Mouse (Mus musculus) embryonic facial prominence, embryonic 13.5 days (tissue): ENCODE results near the gene Tns3. TPM values are rescaled to one million over a fixed set of nuclear protein-coding genes. Genes with fewer than 3 reads are reported as not detected.

Source experiments
- ATAC-seq: fragments of 200-750 bp; cut with Nextera tagmentation; 2 replicates; pipeline ENCODE4 v1.8.0; 2017; ENCODE audit warnings: low read depth; ENCODE audit not compliant: insufficient number of reproducible peaks, insufficient read depth, low FRiP score, low TSS enrichment
- H3K27ac ChIP-seq: fragments of 300-500 bp; sonication (generic); 2 replicates; pipeline ENCODE4 v1.5.1; 2015; ENCODE audit warnings: moderate library complexity, mild to moderate bottlenecking, inconsistent platforms
- H3K27me3 ChIP-seq: fragments of 300-500 bp; sonication (generic); 2 replicates; pipeline ENCODE4 v1.6.1; 2015; ENCODE audit warnings: mild to moderate bottlenecking, inconsistent platforms
- H3K36me3 ChIP-seq: fragments of 300-500 bp; sonication (generic); 2 replicates; pipeline ENCODE4 v1.6.1; 2015; ENCODE audit warnings: mild to moderate bottlenecking, inconsistent platforms
- H3K4me1 ChIP-seq: fragments of 300-500 bp; sonication (generic); 2 replicates; pipeline ENCODE4 v1.6.1; 2015; ENCODE audit warnings: inconsistent platforms
- H3K4me2 ChIP-seq: fragments of 300-500 bp; sonication (generic); 2 replicates; pipeline ENCODE4 v1.6.1; 2015; ENCODE audit warnings: moderate library complexity, mild to moderate bottlenecking, inconsistent platforms
- H3K4me3 ChIP-seq: fragments of 300-500 bp; sonication (generic); 2 replicates; pipeline ENCODE4 v1.5.1; 2015; ENCODE audit warnings: mild to moderate bottlenecking, inconsistent platforms
- H3K9ac ChIP-seq: fragments of 300-500 bp; sonication (generic); 2 replicates; pipeline ENCODE4 v1.6.1; 2015; ENCODE audit warnings: mild to moderate bottlenecking, inconsistent platforms
- H3K9me3 ChIP-seq: fragments of 300-500 bp; sonication (generic); 2 replicates; pipeline ENCODE4 v1.6.1; 2016; ENCODE audit warnings: inconsistent platforms
- WGBS: fragments of 180-500 bp; shearing (Covaris S2); methylation state at CpG from one replicate; pipeline ENCODE4 v1.1.7; 2015; ENCODE audit warnings: mixed read lengths; 5-methylcytosine and 5-hydroxymethylcytosine counted together
- polyA plus RNA-seq: library from polyadenylated mRNA; unstranded; fragments of >200 nt; fragmentation: Nextera tagmentation; extraction: Ambion mirVana; gene quantifications from 2 replicates; pipeline ENCODE4 v1.2.1, GENCODE M21; 2015

Gene Tns3
- polyA plus RNA-seq, 1 experiment from 2014 or later, result 35.0 TPM

GRCm38 (mm10) chr11:8586374-8586773 is 78.0 kb downstream of the Tns3 start:
- H3K4me3 ChIP-seq, result no peak overlapping the region
- peaks cover 46% of the 10 kb centered on the region for H3K4me1 ChIP-seq
- H3K9ac ChIP-seq, result no peak overlapping the region
- WGBS, result 65% methylated on average over 2 of the region's 2 CpGs
- no peak overlapping the region for H3K4me2 ChIP-seq
- H3K27ac ChIP-seq, result no peak overlapping the region
- ATAC-seq, result no peak
- H3K36me3 ChIP-seq, result peaks cover 34% of the 10 kb centered on the region
- H3K9me3 ChIP-seq, result no peaks in the 10 kb centered on the region
- H3K27me3 ChIP-seq, result no peaks in the 10 kb centered on the region

- peaks cover 29% of the 10 kb centered on the region for H3K36me3 ChIP-seq
- WGBS, result 88% methylated on average over 3 of the region's 3 CpGs
- no peaks in the 10 kb centered on the region for H3K27me3 ChIP-seq
- no peak overlapping the region for H3K4me3 ChIP-seq
- H3K4me2 ChIP-seq, result no peak overlapping the region
- no peak for ATAC-seq
- peaks cover 46% of the 10 kb centered on the region for H3K4me1 ChIP-seq
- no peak overlapping the region for H3K27ac ChIP-seq
- H3K9me3 ChIP-seq, result no peaks in the 10 kb centered on the region
- H3K9ac ChIP-seq, result no peak overlapping the region
These were observed 78.6 kb downstream of the Tns3 start for GRCm38 (mm10) chr11:8585686-8586085.

- ATAC-seq, result no peak
- Histone ChIP-seq H3K4me3 (no peak overlapping the region), H3K4me1 (peaks cover 48% of the 10 kb centered on the region), H3K9me3 (no peaks in the 10 kb centered on the region), H3K9ac (no peak overlapping the region), H3K4me2 (no peak overlapping the region), H3K36me3 (peaks cover 24% of the 10 kb centered on the region), H3K27ac (no peak overlapping the region; the same call in 1 of the 2 replicates), H3K27me3 (no peaks in the 10 kb centered on the region)
- WGBS, result 16% methylated on average over 1 of the region's 1 CpGs
These were observed 79.4 kb downstream of the Tns3 start for GRCm38 (mm10) chr11:8584925-8585324.

- H3K27ac ChIP-seq, result no peak overlapping the region; the same call in 1 of the 2 replicates
- H3K4me3 ChIP-seq, result no peak overlapping the region
- WGBS, result 59% methylated on average over 2 of the region's 2 CpGs
- no peak overlapping the region for H3K4me2 ChIP-seq
- H3K9me3 ChIP-seq, result no peaks in the 10 kb centered on the region
- H3K4me1 ChIP-seq, result peaks cover 49% of the 10 kb centered on the region
- ATAC-seq, result no peak
- H3K9ac ChIP-seq, result no peak overlapping the region
- no peaks in the 10 kb centered on the region for H3K27me3 ChIP-seq
- peaks cover 26% of the 10 kb centered on the region for H3K36me3 ChIP-seq
These were observed 80.0 kb downstream of the Tns3 start for GRCm38 (mm10) chr11:8584307-8584706.

- H3K27me3 ChIP-seq, result no peaks in the 10 kb centered on the region
- peaks cover 50% of the 10 kb centered on the region for H3K4me1 ChIP-seq
- H3K9ac ChIP-seq, result no peak overlapping the region
- H3K9me3 ChIP-seq, result no peaks in the 10 kb centered on the region
- no peak overlapping the region for H3K4me2 ChIP-seq
- H3K27ac ChIP-seq, result no peak overlapping the region
- no peak for ATAC-seq
- H3K36me3 ChIP-seq, result peaks cover 22% of the 10 kb centered on the region
- 76% methylated on average over 3 of the region's 3 CpGs for WGBS
- H3K4me3 ChIP-seq, result no peak overlapping the region
These were observed 81.2 kb downstream of the Tns3 start for GRCm38 (mm10) chr11:8583137-8583536.

- no peak overlapping the region for H3K4me3 ChIP-seq
- 85% methylated on average over 10 of the region's 10 CpGs for WGBS
- no peak overlapping the region for H3K27ac ChIP-seq
- no peak overlapping the region for H3K9ac ChIP-seq
- H3K9me3 ChIP-seq, result no peaks in the 10 kb centered on the region
- no peak overlapping the region for H3K4me2 ChIP-seq
- H3K27me3 ChIP-seq, result no peaks in the 10 kb centered on the region
- H3K36me3 ChIP-seq, result peaks cover 28% of the 10 kb centered on the region
- peaks cover 45% of the 10 kb centered on the region for H3K4me1 ChIP-seq
- ATAC-seq, result no peak
These were observed 82.0 kb downstream of the Tns3 start for GRCm38 (mm10) chr11:8582101-8582920.

GRCm38 (mm10) chr11:8579789-8580188 is 84.5 kb downstream of the Tns3 start:
- H3K9me3 ChIP-seq, result no peaks in the 10 kb centered on the region
- no peak for ATAC-seq
- H3K27me3 ChIP-seq, result no peaks in the 10 kb centered on the region
- H3K27ac ChIP-seq, result no peak overlapping the region
- no peak overlapping the region for H3K9ac ChIP-seq
- WGBS, result 87% methylated on average over 5 of the region's 5 CpGs
- H3K4me3 ChIP-seq, result no peak overlapping the region
- no peak overlapping the region for H3K4me2 ChIP-seq
- H3K4me1 ChIP-seq, result peaks cover 35% of the 10 kb centered on the region
- H3K36me3 ChIP-seq, result peaks cover 50% of the 10 kb centered on the region

- H3K4me1 ChIP-seq, result peaks cover 44% of the 10 kb centered on the region
- ATAC-seq, result no peak
- H3K9ac ChIP-seq, result no peak overlapping the region
- H3K36me3 ChIP-seq, result peaks cover 49% of the 10 kb centered on the region
- no peak overlapping the region for H3K4me3 ChIP-seq
- no peaks in the 10 kb centered on the region for H3K9me3 ChIP-seq
- 71% methylated on average over 10 of the region's 10 CpGs for WGBS
- no peak overlapping the region for H3K4me2 ChIP-seq
- no peak overlapping the region for H3K27ac ChIP-seq
- H3K27me3 ChIP-seq, result no peaks in the 10 kb centered on the region
These were observed 88.8 kb downstream of the Tns3 start for GRCm38 (mm10) chr11:8575217-8576180.

GRCm38 (mm10) chr11:8574562-8574961 is 89.8 kb downstream of the Tns3 start:
- no peak overlapping the region for H3K4me2 ChIP-seq
- H3K4me3 ChIP-seq, result no peak overlapping the region
- no peaks in the 10 kb centered on the region for H3K9me3 ChIP-seq
- H3K36me3 ChIP-seq, result peaks cover 45% of the 10 kb centered on the region
- H3K27ac ChIP-seq, result no peak overlapping the region
- peaks cover 46% of the 10 kb centered on the region for H3K4me1 ChIP-seq
- no peak for ATAC-seq
- H3K9ac ChIP-seq, result no peak overlapping the region
- H3K27me3 ChIP-seq, result no peaks in the 10 kb centered on the region
- WGBS, result 78% methylated on average over 6 of the region's 6 CpGs

- WGBS, result 89% methylated on average over 7 of the region's 7 CpGs
- Histone ChIP-seq H3K27ac (no peak overlapping the region), H3K27me3 (no peaks in the 10 kb centered on the region), H3K4me3 (no peak overlapping the region), H3K4me1 (peaks cover 48% of the 10 kb centered on the region), H3K9ac (no peak overlapping the region), H3K4me2 (no peak overlapping the region), H3K36me3 (peaks cover 35% of the 10 kb centered on the region), H3K9me3 (no peaks in the 10 kb centered on the region)
- no peak for ATAC-seq
These were observed 91.6 kb downstream of the Tns3 start for GRCm38 (mm10) chr11:8572762-8573161.

GRCm38 (mm10) chr11:8569232-8570028 is 94.9 kb downstream of the Tns3 start:
- Histone ChIP-seq H3K4me2 (no peak overlapping the region), H3K36me3 (peaks cover 25% of the 10 kb centered on the region), H3K4me1 (peaks cover 46% of the 10 kb centered on the region), H3K27me3 (no peaks in the 10 kb centered on the region), H3K4me3 (no peak overlapping the region), H3K27ac (peak overlapping the region; percentile 51), H3K9ac (no peak overlapping the region), H3K9me3 (no peaks in the 10 kb centered on the region)
- 18% methylated on average over 7 of the region's 7 CpGs for WGBS
- no peak for ATAC-seq
